Mouse (Mus musculus) megakaryocyte, embryonic 14.5 days (primary cell): ENCODE measurements around the gene Ptpro. TPM values are rescaled to one million over a fixed set of nuclear protein-coding genes. Genes with fewer than 3 reads are reported as not detected.

Experiments
- H3K27me3 ChIP-seq: replicated peaks from 2 replicates; pipeline ENCODE3; 2012; ENCODE audit warnings: inconsistent platforms
- H3K36me3 ChIP-seq: replicated peaks from 2 replicates; pipeline ENCODE3; 2012; ENCODE audit warnings: low read length, inconsistent platforms, mixed read lengths
- H3K4me1 ChIP-seq: 2 replicates; pipeline ENCODE4 v1.6.1; 2012; ENCODE audit warnings: inconsistent platforms
- H3K4me3 ChIP-seq: replicated peaks from 2 replicates; pipeline ENCODE3; 2012; ENCODE audit warnings: moderate library complexity, mild to moderate bottlenecking, inconsistent platforms
- H3K9me3 ChIP-seq: 2 replicates; pipeline ENCODE4 v1.6.1; 2012; ENCODE audit warnings: inconsistent platforms
- FLI1 ChIP-seq: IDR thresholded peaks from 2 replicates; pipeline ENCODE4 v1.6.1; 2012; ENCODE audit warnings: low read length, inconsistent platforms, mixed read lengths
- GATA1 ChIP-seq: IDR thresholded peaks from 3 replicates; pipeline ENCODE4 v1.6.1; 2012; ENCODE audit warnings: mixed read lengths, low read length, inconsistent platforms, borderline replicate concordance
- polyA plus RNA-seq: library from polyadenylated mRNA; stranded (reverse); fragments of >175 nt; gene quantifications from 2 replicates; pipeline ENCODE4 v1.2.3, GENCODE M21; 2012; ENCODE audit warnings: low replicate concordance; ENCODE audit not compliant: insufficient read depth

The Ptpro gene
- polyA plus RNA-seq, 1 experiment, result 0.29 TPM

DNA sequence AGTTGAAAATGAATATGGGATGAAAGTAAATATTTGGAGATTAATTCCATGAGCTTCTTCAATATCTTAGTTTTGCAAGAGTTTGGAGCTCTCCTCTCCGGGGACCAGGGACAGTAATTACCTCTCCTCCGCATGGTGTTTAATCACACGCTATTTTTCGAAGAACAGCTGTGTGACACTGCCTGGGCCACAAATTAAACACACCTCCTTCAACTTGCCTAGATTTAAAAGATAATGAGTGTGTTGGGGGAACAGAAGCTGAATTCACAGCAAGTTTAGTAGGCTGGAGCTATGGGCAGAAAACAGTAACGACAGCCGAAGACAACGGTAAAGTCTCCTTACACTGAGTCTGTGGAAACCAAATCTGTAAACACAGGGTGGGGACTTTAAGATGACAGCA lies 35.7 kb downstream of the Ptpro start:
- TF ChIP-seq GATA1, result no peak
- no peak for TF ChIP-seq FLI1
- 0 out of 2 replicates have a peak, but pooled peaks cover 6% of the 10 kb centered on the region for H3K4me1 ChIP-seq
- no peaks in the 10 kb centered on the region for H3K36me3 ChIP-seq
- H3K9me3 ChIP-seq, result peaks cover 15% of the 10 kb centered on the region
- no peaks in the 10 kb centered on the region for H3K27me3 ChIP-seq
- no peak overlapping the region for H3K4me3 ChIP-seq

DNA sequence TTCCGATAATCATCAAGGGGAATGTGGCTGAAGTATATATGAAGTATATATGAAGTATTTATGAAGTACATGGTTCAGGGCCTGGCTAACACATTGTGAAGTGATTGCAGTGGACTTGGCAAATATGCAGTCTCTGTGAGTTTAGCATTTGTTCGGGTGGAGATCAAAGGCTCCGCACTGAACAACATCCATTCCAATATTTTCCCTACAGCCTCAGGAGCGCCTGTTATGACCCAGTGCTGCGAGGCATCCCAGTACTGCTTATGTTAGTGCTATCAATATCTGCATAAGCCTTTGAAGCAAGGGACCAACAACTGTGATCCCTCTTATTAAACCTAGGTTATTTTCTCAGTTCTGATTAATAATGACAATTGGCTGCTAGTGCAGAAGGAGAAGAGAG lies 36.1 kb downstream of the Ptpro start:
- Histone ChIP-seq H3K27me3 (no peaks in the 10 kb centered on the region), H3K4me3 (no peak overlapping the region), H3K36me3 (no peaks in the 10 kb centered on the region), H3K4me1 (0 out of 2 replicates have a peak, but pooled peaks cover 7% of the 10 kb centered on the region), H3K9me3 (peaks cover 15% of the 10 kb centered on the region)
- TF ChIP-seq FLI1 (no peak), GATA1 (no peak)

DNA sequence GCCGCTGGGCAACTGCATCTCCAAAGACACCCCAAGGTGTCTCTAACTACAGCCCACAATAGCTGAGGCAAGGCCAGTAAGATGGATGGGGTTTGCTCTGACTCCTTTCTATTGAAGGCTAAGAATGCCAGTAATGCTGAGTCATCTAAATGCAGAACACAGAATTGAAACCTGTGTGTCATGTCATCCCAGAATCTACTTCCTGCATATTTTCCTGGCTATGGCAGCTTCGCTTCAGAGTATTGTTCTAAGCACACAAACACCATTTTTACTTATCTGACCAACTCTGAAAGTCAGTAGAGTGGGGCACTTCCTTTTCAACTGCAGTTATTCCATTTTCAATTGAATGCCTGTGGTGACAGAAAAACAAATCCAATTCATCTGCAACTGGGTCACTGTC lies 40.3 kb downstream of the Ptpro start:
- Histone ChIP-seq H3K27me3 (no peaks in the 10 kb centered on the region), H3K36me3 (no peaks in the 10 kb centered on the region), H3K4me1 (0 out of 2 replicates have a peak, but pooled peaks cover 7% of the 10 kb centered on the region), H3K4me3 (no peak overlapping the region), H3K9me3 (peaks cover 31% of the 10 kb centered on the region)
- no peak for TF ChIP-seq FLI1
- no peak for TF ChIP-seq GATA1

DNA sequence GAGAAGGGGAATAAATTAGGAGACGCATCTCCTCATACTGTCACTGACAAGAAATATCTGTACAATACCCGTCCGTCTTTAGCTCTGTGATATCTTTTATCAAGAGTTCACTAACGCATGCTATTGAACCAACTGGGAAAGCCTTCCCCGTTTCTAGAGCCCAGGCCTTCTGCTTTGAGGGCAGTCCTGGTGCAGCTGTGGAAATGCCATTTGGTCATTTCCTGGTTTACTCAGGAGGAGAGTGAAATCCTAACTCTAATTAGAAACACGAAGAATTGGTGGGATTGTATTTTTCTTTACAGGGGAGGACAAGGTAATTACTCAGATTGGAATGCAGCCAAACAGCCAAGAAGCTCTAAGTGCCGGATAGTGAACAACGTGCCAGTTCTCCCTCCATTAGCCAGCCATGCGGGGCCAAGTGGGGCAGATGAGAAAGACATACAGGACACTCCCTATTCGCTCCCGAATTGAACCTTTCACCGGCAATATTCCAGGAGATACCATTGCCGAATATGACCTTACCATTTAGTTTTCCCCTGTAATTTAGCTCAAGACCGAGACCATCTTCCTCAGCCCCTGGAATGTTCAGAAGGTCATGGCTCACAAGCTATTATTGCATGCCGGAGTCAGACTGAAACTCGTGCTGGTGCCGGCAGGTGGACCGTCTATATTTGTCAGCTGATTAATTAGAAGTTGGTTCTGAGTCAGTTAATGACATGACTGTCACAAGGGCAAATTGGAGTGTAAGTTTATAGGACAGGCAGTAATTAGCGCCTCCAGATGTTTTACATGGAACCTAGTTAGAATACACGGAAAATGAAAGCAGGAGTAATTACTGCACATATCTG lies 43.1 kb downstream of the Ptpro start:
- H3K4me1 ChIP-seq, result 0 out of 2 replicates have a peak, but pooled peaks cover 7% of the 10 kb centered on the region
- TF ChIP-seq GATA1, result no peak
- TF ChIP-seq FLI1, result no peak
- H3K9me3 ChIP-seq, result peaks cover 30% of the 10 kb centered on the region
- H3K36me3 ChIP-seq, result no peaks in the 10 kb centered on the region
- no peaks in the 10 kb centered on the region for H3K27me3 ChIP-seq
- no peak overlapping the region for H3K4me3 ChIP-seq

DNA sequence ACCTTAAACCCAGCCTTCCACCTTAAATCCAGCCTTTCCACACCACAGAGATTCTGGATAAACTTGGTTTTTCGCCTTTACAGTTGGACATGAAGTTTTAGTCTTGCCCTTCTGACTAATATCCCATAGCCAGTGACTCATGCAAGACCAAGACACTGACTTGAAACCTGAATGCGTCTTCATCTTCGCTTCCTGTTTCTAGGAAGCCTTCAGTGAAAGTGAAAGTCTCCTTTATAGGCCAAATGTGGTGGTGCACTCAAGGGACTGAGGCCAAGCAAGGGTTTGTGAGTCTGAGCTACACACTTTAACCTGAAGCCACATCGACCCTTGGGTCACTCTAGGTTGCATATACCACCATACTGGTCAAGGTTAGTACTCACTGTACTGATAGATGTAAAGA lies 50.4 kb downstream of the Ptpro start:
- TF ChIP-seq FLI1 (no peak), GATA1 (no peak)
- H3K36me3 ChIP-seq, result no peaks in the 10 kb centered on the region
- H3K27me3 ChIP-seq, result no peaks in the 10 kb centered on the region
- no peaks in the 10 kb centered on the region for H3K4me1 ChIP-seq
- H3K4me3 ChIP-seq, result no peak overlapping the region
- peaks cover 27% of the 10 kb centered on the region for H3K9me3 ChIP-seq

DNA sequence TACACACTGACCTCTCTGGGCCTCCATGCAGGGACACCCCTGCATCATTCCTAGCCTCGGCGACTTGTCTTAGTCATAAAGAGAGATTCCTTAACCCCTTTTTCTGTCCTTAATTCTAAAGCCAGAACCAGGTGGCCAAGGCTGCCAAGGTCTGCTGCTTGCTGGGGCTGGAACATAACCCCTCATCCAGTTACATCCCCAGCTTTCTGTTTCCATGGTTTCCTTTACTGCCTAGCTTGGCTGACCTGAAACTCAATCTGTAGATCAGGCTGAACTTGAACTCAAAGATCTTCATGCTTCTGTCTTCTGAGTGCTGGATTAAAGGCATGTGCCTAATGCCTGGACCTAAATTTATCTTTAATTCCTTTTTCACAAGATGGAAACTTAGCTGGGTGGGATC lies 51.7 kb downstream of the Ptpro start:
- H3K4me3 ChIP-seq, result no peak overlapping the region

DNA sequence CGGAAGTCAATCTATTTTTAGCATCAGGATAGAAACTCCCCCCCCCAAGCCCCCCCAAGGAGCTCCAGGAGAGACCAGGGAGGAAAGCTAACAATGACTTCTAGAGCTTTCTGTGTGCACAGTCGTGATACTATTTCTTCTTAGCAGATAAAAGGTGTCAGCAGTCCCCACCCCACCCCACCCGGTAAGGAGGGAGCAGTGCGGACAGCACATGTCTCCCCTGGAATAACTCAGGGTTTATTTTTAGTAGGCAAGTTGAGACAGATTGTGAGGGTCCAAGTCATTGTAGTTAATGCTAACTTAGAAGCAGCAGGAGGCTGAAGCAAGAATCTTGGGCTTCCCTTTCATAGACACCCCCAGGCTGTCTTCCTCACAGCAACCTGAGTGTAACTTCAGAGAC lies 63.1 kb downstream of the Ptpro start:
- no peak overlapping the region for H3K4me3 ChIP-seq
- no peak for TF ChIP-seq FLI1
- TF ChIP-seq GATA1, result no peak
- H3K27me3 ChIP-seq, result no peaks in the 10 kb centered on the region
- no peaks in the 10 kb centered on the region for H3K36me3 ChIP-seq
- H3K9me3 ChIP-seq, result peaks cover 24% of the 10 kb centered on the region
- no peaks in the 10 kb centered on the region for H3K4me1 ChIP-seq

More for the DNA sequence above, 51.7 kb downstream of the Ptpro start:
- no peaks in the 10 kb centered on the region for H3K27me3 ChIP-seq
- H3K4me1 ChIP-seq, result no peaks in the 10 kb centered on the region
- TF ChIP-seq GATA1 (no peak), FLI1 (no peak)
- H3K36me3 ChIP-seq, result no peaks in the 10 kb centered on the region
- peaks cover 27% of the 10 kb centered on the region for H3K9me3 ChIP-seq

DNA sequence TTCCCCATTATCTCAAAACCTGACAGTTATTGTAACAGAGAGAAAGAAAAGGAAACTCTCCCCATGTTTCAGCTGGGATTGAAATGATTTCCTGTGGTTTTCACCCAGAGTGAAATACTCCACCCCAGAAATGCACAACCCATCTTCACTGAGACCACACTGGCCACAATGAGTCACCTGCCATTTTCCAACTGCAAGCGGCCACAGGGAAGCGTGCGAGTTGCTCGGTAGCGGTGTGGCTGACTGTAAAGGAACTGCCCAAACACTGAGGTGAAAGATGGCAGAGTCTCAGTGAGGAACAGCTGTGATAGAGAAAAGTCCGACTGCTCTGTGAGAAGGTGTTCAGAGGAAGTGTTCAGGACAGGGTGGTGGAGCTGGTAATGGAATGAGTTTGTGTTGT lies 64.2 kb downstream of the Ptpro start:
- Histone ChIP-seq H3K36me3 (no peaks in the 10 kb centered on the region), H3K4me3 (no peak overlapping the region), H3K27me3 (no peaks in the 10 kb centered on the region), H3K9me3 (peaks cover 20% of the 10 kb centered on the region), H3K4me1 (no peaks in the 10 kb centered on the region)
- no peak for TF ChIP-seq GATA1
- no peak for TF ChIP-seq FLI1

DNA sequence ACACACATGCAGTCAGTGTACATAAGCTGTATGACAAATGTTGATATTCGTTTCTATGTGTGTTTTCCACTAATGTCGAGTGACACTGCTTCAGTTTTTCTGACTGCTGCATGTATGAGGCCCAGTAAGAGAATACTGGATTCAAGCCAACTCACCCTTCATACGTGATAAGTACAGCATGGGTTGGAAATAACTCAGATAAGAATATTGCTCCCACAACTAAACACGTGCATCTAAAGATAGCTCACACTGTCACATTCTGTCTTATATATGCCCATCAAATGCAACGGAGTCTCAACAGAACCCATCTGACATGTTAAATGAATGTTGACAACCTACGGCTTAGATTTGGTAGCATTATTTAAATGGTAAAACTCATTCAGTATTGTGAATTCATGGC lies 65.4 kb downstream of the Ptpro start:
- no peak overlapping the region for H3K4me3 ChIP-seq
- TF ChIP-seq FLI1 (no peak), GATA1 (no peak)
- H3K36me3 ChIP-seq, result no peaks in the 10 kb centered on the region
- no peaks in the 10 kb centered on the region for H3K27me3 ChIP-seq
- H3K9me3 ChIP-seq, result peaks cover 24% of the 10 kb centered on the region
- no peaks in the 10 kb centered on the region for H3K4me1 ChIP-seq

DNA sequence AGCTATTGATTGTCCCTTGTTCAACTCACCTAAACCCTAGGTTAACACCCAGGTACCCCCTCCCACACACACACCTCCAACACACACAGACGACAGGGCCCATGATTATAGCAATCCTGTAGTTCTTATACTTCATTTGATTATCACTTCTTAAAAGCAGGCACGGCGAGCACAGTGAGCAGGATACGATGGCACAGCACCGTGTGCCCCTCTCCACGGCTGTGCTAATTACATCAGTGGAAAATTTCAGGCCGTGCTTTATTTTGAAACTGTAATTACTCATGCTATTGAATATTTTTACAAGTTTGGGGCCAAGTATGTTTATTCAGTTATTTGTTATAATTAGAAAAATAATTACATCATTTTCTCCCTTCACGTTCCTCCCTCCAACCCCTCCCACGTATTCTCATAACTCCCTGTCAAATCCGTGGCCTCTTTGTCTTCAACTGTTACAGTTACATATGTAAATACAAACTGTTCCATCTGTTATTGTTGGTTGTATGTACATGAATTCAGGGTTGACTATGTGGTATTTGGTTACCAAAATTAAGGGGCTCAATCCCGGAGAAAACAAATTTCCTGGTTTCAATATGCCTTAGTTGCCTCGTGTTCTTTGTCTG lies 66.2 kb downstream of the Ptpro start:
- H3K27me3 ChIP-seq, result no peaks in the 10 kb centered on the region
- TF ChIP-seq FLI1 (no peak), GATA1 (no peak)
- no peaks in the 10 kb centered on the region for H3K4me1 ChIP-seq
- no peak overlapping the region for H3K4me3 ChIP-seq
- H3K9me3 ChIP-seq, result peaks cover 24% of the 10 kb centered on the region
- H3K36me3 ChIP-seq, result no peaks in the 10 kb centered on the region
